ENCODE assay signal across 9 mouse cellular contexts in genomic region chr13:36582406-36583070, GRCm38 (mm10).
DNase-seq lines count a peak whose midpoint lies in the region; ATAC-seq lines count a peak whose summit lies in the region.
"Had no signal": no experiment of that assay in that cellular context is flagged by ENCODE, and none has a peak within 500 bp of the region (broad histone marks: within the 10 kb centered on the region; RNA-seq: fewer than 3 reads in every experiment).

No protein-coding gene starts in this region.

- H3K27me3 ChIP-seq in forebrain, embryonic 14.5 days (replicated peaks; ENCODE audit: control insufficient read depth, insufficient read depth, low read length): no peaks in the 10 kb centered on the region

- ATAC-seq in forebrain, embryonic 14.5 days: peak; percentile 11; the same call in 1 of the 2 replicates

- DNase-seq in ES-CJ7 (ENCODE audit: low read depth, low spot score) (peak; percentile 18), MN1 (ENCODE audit: low spot score) (peak; percentile 62)
- DNase-seq in forebrain, embryonic 14.5 days (ENCODE audit: low spot score): peak; percentile 78
- DNase-seq in mesoderm, embryonic 11.5 days (ENCODE audit: low read depth, low spot score): peak; percentile 17
- DNase-seq in ovary, postnatal 14 days (ENCODE audit: low spot score): no peak
- DNase-seq in urinary bladder, adult 18-20 months (ENCODE audit: low spot score in 2 of 2): no peak
- DNase-seq in left cerebral cortex, postnatal 36 days (ENCODE audit: low spot score in 2 of 2): no peak
- DNase-seq: lung, postnatal 10 days; thymus, postnatal 25 days had no signal

- peak overlapping the region; percentile 25; the same call in 1 of the 2 replicates for H3K9ac ChIP-seq in forebrain, embryonic 14.5 days (ENCODE audit: low read length)

- H3K4me1 ChIP-seq in forebrain, embryonic 14.5 days (ENCODE audit: control insufficient read depth, insufficient read depth, low read length): peaks cover 33% of the 10 kb centered on the region

- H3K36me3 ChIP-seq in forebrain, embryonic 14.5 days (ENCODE audit: control insufficient read depth, insufficient read depth, low read length): no peaks in the 10 kb centered on the region

- peak overlapping the region; percentile 33; the same call in 1 of the 2 replicates for H3K4me2 ChIP-seq in forebrain, embryonic 14.5 days (ENCODE audit: low read length)

- no peaks in the 10 kb centered on the region for H3K9me3 ChIP-seq in forebrain, embryonic 14.5 days (replicated peaks; ENCODE audit: control insufficient read depth, low read length)

- H3K4me3 ChIP-seq in forebrain, embryonic 14.5 days (ENCODE audit: low read depth, low read length): no peak overlapping the region

- 2% methylated on average over 10 of the region's 10 CpGs for WGBS in forebrain, embryonic 14.5 days

- peak overlapping the region; percentile 64; the same call in 1 of the 2 replicates for H3K27ac ChIP-seq in forebrain, embryonic 14.5 days (ENCODE audit: low read depth, low read length)

- intact Hi-C loops in left cerebral cortex, postnatal 36 days (cut with DNase I): no loop called here

Comparison
In these comparisons a context has a peak if more than half of its experiments do, and no peak if none do; other contexts are left out.
1. DNase-seq: peak in ES-CJ7 (single experiment), MN1 (single experiment), forebrain, embryonic 14.5 days (single experiment) and mesoderm, embryonic 11.5 days (single experiment); none in ovary, postnatal 14 days (single experiment), urinary bladder, adult 18-20 months (0 of 2) and left cerebral cortex, postnatal 36 days (0 of 2).